Comparison of ENCODE assay signal across 12 mouse cellular contexts in the genomic region with DNA sequence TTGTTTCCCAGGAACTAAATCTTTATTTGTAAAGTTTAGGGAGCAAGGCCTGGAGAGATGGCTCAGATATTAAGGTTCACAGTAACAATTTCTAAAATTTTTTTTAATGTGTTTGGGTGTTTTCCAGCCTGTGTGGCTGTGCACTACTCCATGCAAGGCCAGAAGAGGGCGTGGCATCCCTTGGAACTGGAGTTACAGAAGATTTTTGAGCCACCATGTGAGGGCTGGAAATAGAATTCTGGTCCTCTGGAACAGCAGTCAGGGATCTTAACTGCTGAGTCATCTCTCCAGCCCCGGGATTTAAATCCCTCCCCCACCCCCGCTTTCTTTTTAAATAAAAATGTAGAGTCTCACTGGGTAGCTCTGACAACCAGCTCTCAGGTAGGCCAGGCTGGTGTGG. TPM values are rescaled to one million over a fixed set of nuclear protein-coding genes. Genes with fewer than 3 reads are reported as not detected.
DNase-seq lines count a peak whose midpoint lies in the region; ATAC-seq and TF ChIP-seq lines count a peak whose summit lies in the region.
"Had no signal": no experiment of that assay in that cellular context is flagged by ENCODE, and none has a peak within 500 bp of the region (broad histone marks: within the 10 kb centered on the region; RNA-seq: fewer than 3 reads in every experiment).

No protein-coding gene starts in this region.

- H3K9me3 ChIP-seq in kidney, embryonic 15.5 days (replicated peaks), result no peaks in the 10 kb centered on the region
- H3K9me3 ChIP-seq in lung, postnatal 0 days (ENCODE audit: low read length), result no peaks in the 10 kb centered on the region

- no peaks in the 10 kb centered on the region for H3K36me3 ChIP-seq in kidney, embryonic 15.5 days
- H3K36me3 ChIP-seq in lung, postnatal 0 days (ENCODE audit: insufficient read depth, low read length), result no peaks in the 10 kb centered on the region

- peaks cover 38% of the 10 kb centered on the region for H3K4me1 ChIP-seq in kidney, embryonic 15.5 days
- peaks cover 7% of the 10 kb centered on the region; the same call in 1 of the 2 replicates for H3K4me1 ChIP-seq in lung, postnatal 0 days (ENCODE audit: insufficient read depth, low read depth, low read length)

- no peak overlapping the region for H3K9ac ChIP-seq in kidney, embryonic 15.5 days
- H3K9ac ChIP-seq in lung, postnatal 0 days (replicated peaks; ENCODE audit: low read depth), result no peak overlapping the region

- 0 out of 2 replicates have a peak overlapping the region, but pooled peaks have one; percentile 20 for H3K27ac ChIP-seq in kidney, embryonic 15.5 days
- H3K27ac ChIP-seq in lung, postnatal 0 days (ENCODE audit: low read length), result no peak overlapping the region
- H3K27ac ChIP-seq: macrophage had no signal

- peak; percentile 51 for DNase-seq in adrenal gland, postnatal 14 days
- DNase-seq in adrenal gland, adult 18-20 months (ENCODE audit: low spot score in 2 of 2), result no peak
- DNase-seq in kidney, postnatal 36 days, result no peak
- peak; percentile 74 for DNase-seq in MN1 (ENCODE audit: low spot score)
- DNase-seq in lung, postnatal 0 days (ENCODE audit: low spot score), result peak; percentile 73
- no peak for DNase-seq in retina, embryonic 14.5 days (ENCODE audit: low spot score)
- DNase-seq in spleen, postnatal 14 days (ENCODE audit: low spot score in 2 of 2), result no peak
- DNase-seq: adrenal gland, adult 8-10 months; right cerebral cortex, adult 18-20 months had no signal

- 41% methylated on average over 3 of the region's 3 CpGs for WGBS in kidney, embryonic 15.5 days
- 38% methylated on average over 3 of the region's 3 CpGs for WGBS in lung, postnatal 0 days

- no peak for ATAC-seq in kidney, embryonic 15.5 days (replicated peaks; ENCODE audit: low FRiP score)
- no peak for ATAC-seq in lung, postnatal 0 days

- no peak; the same call in 1 of the 2 replicates for TF ChIP-seq EP300 in lung, postnatal 0 days (IDR thresholded peaks at IDR 0.05)

- no peak for TF ChIP-seq CTCF in lung, postnatal 0 days (IDR thresholded peaks at IDR 0.05)

- H3K4me2 ChIP-seq in kidney, embryonic 15.5 days, result no peak overlapping the region
- no peak overlapping the region for H3K4me2 ChIP-seq in lung, postnatal 0 days (replicated peaks; ENCODE audit: low read depth, low read length)

- H3K4me3 ChIP-seq in kidney, embryonic 15.5 days (replicated peaks), result no peak overlapping the region
- H3K4me3 ChIP-seq in lung, postnatal 0 days (ENCODE audit: low read depth, low read length), result no peak overlapping the region

- peaks cover 4% of the 10 kb centered on the region; the same call in 1 of the 2 replicates for H3K27me3 ChIP-seq in kidney, embryonic 15.5 days
- H3K27me3 ChIP-seq in lung, postnatal 0 days (replicated peaks; ENCODE audit: insufficient read depth, low read length), result no peaks in the 10 kb centered on the region

RNA-seq across cellular contexts. Expression of a gene that starts 1.4 kb away (rescaled TPM):
- 118 and 138 TPM in 2 replicates for total RNA-seq in adrenal gland, postnatal 14 days (2021)
- 10 to 100 TPM; 62.4 to 77.9 TPM for total RNA-seq in adrenal gland, adult 18-20 months (2021)
- 13.9 and 14.8 TPM in 2 replicates for polyA plus RNA-seq in kidney, embryonic 15.5 days (2015; fragmentation: Nextera tagmentation; extraction: Ambion mirVana)
- 16.0 and 19.4 TPM in 2 replicates for polyA plus RNA-seq in lung, postnatal 0 days (2015; fragmentation: Nextera tagmentation; extraction: Ambion mirVana)

RNA-seq across cellular contexts. Expression of a gene that starts 15.4 kb away (rescaled TPM):
- 132 and 155 TPM in 2 replicates for total RNA-seq in adrenal gland, postnatal 14 days (2021)
- total RNA-seq in adrenal gland, adult 18-20 months (2021), result 100 to 1,000 TPM; 284 to 378 TPM
- 290 and 298 TPM in 2 replicates for polyA plus RNA-seq in kidney, embryonic 15.5 days (2015; fragmentation: Nextera tagmentation; extraction: Ambion mirVana)
- polyA plus RNA-seq in lung, postnatal 0 days (2015; fragmentation: Nextera tagmentation; extraction: Ambion mirVana), result 51.8 and 58.5 TPM in 2 replicates

RNA-seq across cellular contexts. Expression of a gene that starts 35.9 kb away (rescaled TPM):
- total RNA-seq in adrenal gland, postnatal 14 days (2021), result 6.4 and 14.2 TPM in 2 replicates
- total RNA-seq in adrenal gland, adult 18-20 months (2021), result 1 to 10 TPM; 7.4 to 8.7 TPM
- polyA plus RNA-seq in kidney, embryonic 15.5 days (2015; fragmentation: Nextera tagmentation; extraction: Ambion mirVana), result 6.9 and 8.3 TPM in 2 replicates
- 15.8 and 16.0 TPM in 2 replicates for polyA plus RNA-seq in lung, postnatal 0 days (2015; fragmentation: Nextera tagmentation; extraction: Ambion mirVana)

RNA-seq across cellular contexts. Expression of a gene that starts 50.4 kb away (rescaled TPM):
- total RNA-seq in adrenal gland, postnatal 14 days (2021), result 1.2 and 1.5 TPM in 2 replicates
- 1 to 10 TPM; 2.1 to 9.3 TPM for total RNA-seq in adrenal gland, adult 18-20 months (2021)
- 4.4 and 5.0 TPM in 2 replicates for polyA plus RNA-seq in kidney, embryonic 15.5 days (2015; fragmentation: Nextera tagmentation; extraction: Ambion mirVana)
- 0.17 and 0.19 TPM in 2 replicates for polyA plus RNA-seq in lung, postnatal 0 days (2015; fragmentation: Nextera tagmentation; extraction: Ambion mirVana)
- total RNA-seq: common myeloid progenitor, adult 5-6 weeks had no signal
- polyA plus RNA-seq: macrophage had no signal

RNA-seq across cellular contexts. Expression of a gene that starts 59.2 kb away (rescaled TPM):
- 15.0 and 15.1 TPM in 2 replicates for total RNA-seq in adrenal gland, postnatal 14 days (2021)
- total RNA-seq in adrenal gland, adult 18-20 months (2021), result 10 to 100 TPM; 11.4 to 15.4 TPM
- 11.2 and 12.1 TPM in 2 replicates for polyA plus RNA-seq in kidney, embryonic 15.5 days (2015; fragmentation: Nextera tagmentation; extraction: Ambion mirVana)
- polyA plus RNA-seq in lung, postnatal 0 days (2015; fragmentation: Nextera tagmentation; extraction: Ambion mirVana), result 11.0 and 11.5 TPM in 2 replicates
- total RNA-seq: common myeloid progenitor, adult 5-6 weeks had no signal

Comparison
In these comparisons a context has a peak if more than half of its experiments do, and no peak if none do; other contexts are left out.
1. DNase-seq: peak in adrenal gland, postnatal 14 days (single experiment), MN1 (single experiment) and lung, postnatal 0 days (single experiment); none in adrenal gland, adult 18-20 months (0 of 2), kidney, postnatal 36 days (0 of 2), retina, embryonic 14.5 days (single experiment) and spleen, postnatal 14 days (0 of 2).